9 mouse cellular contexts compared by ENCODE assay signal in the genomic region with DNA sequence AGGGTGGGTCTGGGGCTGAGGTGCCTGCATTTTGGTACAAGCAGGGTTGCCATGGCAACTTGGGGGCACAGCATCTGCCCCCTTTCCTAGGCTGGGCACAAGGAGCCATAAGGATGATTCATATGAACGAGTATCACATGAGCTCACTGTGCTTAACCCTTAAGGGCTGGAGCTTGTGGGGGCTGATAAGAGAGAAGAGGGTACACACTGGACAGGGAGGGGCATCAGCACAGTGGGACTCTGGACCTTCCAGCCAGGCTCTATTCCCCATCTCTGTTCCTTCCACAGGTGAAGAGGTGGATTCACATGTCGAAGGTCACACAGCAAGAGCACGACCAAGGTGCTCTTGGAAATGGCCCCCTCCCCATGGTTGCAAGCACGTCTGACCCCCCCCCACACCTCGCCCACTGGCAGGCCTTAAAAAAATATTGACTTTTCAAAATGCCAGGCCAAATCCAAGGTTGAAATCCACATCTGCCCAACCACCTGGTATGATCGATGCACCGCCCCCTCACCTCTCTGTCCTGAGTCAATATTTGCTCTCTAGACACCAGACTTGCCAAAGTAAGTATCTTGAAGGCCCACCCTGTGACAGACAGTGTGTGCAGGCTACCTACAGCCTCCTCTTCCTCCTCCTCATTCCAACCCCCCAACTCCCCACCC. TPM values are rescaled to one million over a fixed set of nuclear protein-coding genes. Genes with fewer than 3 reads are reported as not detected.
A peak's percentile ranks its signal among the peaks of the same experiment; 100 is the strongest.
DNase-seq lines count a peak whose midpoint lies in the region; ATAC-seq and TF ChIP-seq lines count a peak whose summit lies in the region.
"Had no signal": no experiment of that assay in that cellular context is flagged by ENCODE, and none has a peak within 500 bp of the region (broad histone marks: within the 10 kb centered on the region; RNA-seq: fewer than 3 reads in every experiment).

No protein-coding gene starts in this region.

- H3K27me3 ChIP-seq in heart, embryonic 11.5 days (ENCODE audit: control insufficient read depth, insufficient read depth, low read length) = no peaks in the 10 kb centered on the region
- no peaks in the 10 kb centered on the region for H3K27me3 ChIP-seq in ES-Bruce4 (ENCODE audit: control insufficient read depth, insufficient read depth, low read length, poor library complexity, severe bottlenecking)
- H3K27me3 ChIP-seq in forebrain, embryonic 16.5 days (replicated peaks; ENCODE audit: control insufficient read depth, insufficient read depth, low read length) = 0 out of 2 replicates have a peak, but pooled peaks cover 2% of the 10 kb centered on the region
- peaks cover 13% of the 10 kb centered on the region for H3K27me3 ChIP-seq in liver, embryonic 16.5 days (ENCODE audit: control insufficient read depth, insufficient read depth, low read depth, low read length)

- peak overlapping the region; percentile 97; the same call in 1 of the 2 replicates for H3K27ac ChIP-seq in heart, embryonic 11.5 days (ENCODE audit: low read depth, low read length)
- no peak overlapping the region for H3K27ac ChIP-seq in ES-Bruce4 (ENCODE audit: insufficient read depth, low read length)
- H3K27ac ChIP-seq in forebrain, embryonic 16.5 days (ENCODE audit: low read length) = no peak overlapping the region
- peak overlapping the region; percentile 81 for H3K27ac ChIP-seq in liver, embryonic 16.5 days (ENCODE audit: low read length)

- H3K36me3 ChIP-seq in heart, embryonic 11.5 days (ENCODE audit: control insufficient read depth, insufficient read depth, low read length) = no peaks in the 10 kb centered on the region
- no peaks in the 10 kb centered on the region for H3K36me3 ChIP-seq in ES-Bruce4 (ENCODE audit: control insufficient read depth, insufficient read depth, low read length, poor library complexity, severe bottlenecking)
- no peaks in the 10 kb centered on the region for H3K36me3 ChIP-seq in forebrain, embryonic 16.5 days (ENCODE audit: control insufficient read depth, insufficient read depth)
- H3K36me3 ChIP-seq in liver, embryonic 16.5 days (ENCODE audit: control insufficient read depth, insufficient read depth) = no peaks in the 10 kb centered on the region

- WGBS in heart, embryonic 11.5 days (ENCODE audit: insufficient replicate concordance) = 52% methylated on average over 7 of the region's 7 CpGs
- WGBS in forebrain, embryonic 16.5 days = 63% methylated on average over 7 of the region's 7 CpGs
- 51% methylated on average over 7 of the region's 7 CpGs for WGBS in liver, embryonic 16.5 days (ENCODE audit: insufficient replicate concordance)

- H3K4me3 ChIP-seq in heart, embryonic 11.5 days (ENCODE audit: low read depth, low read length) = peak overlapping the region; percentile 61
- H3K4me3 ChIP-seq in ES-Bruce4 (ENCODE audit: low read depth, low read length) = peak overlapping the region; percentile 51; the same call in 1 of the 2 replicates
- H3K4me3 ChIP-seq in forebrain, embryonic 16.5 days (replicated peaks; ENCODE audit: low read length) = peak overlapping the region; percentile 58
- peak overlapping the region; percentile 61 for H3K4me3 ChIP-seq in liver, embryonic 16.5 days (ENCODE audit: low read depth, low read length)

- no peaks in the 10 kb centered on the region for H3K9me3 ChIP-seq in heart, embryonic 11.5 days (replicated peaks; ENCODE audit: control insufficient read depth, low read length)
- H3K9me3 ChIP-seq in ES-Bruce4 (replicated peaks; ENCODE audit: control insufficient read depth, insufficient read depth, low read length, poor library complexity, severe bottlenecking) = no peaks in the 10 kb centered on the region
- peaks cover 4% of the 10 kb centered on the region; the same call in 1 of the 2 replicates for H3K9me3 ChIP-seq in forebrain, embryonic 16.5 days (ENCODE audit: control insufficient read depth, low read length)
- peaks cover 2% of the 10 kb centered on the region; the same call in 1 of the 2 replicates for H3K9me3 ChIP-seq in liver, embryonic 16.5 days (replicated peaks; ENCODE audit: control insufficient read depth, low read length)

- ATAC-seq in heart, embryonic 11.5 days (replicated peaks; ENCODE audit: insufficient number of reproducible peaks, low FRiP score, low TSS enrichment) = no peak
- no peak; the same call in none of the 2 replicates for ATAC-seq in forebrain, embryonic 16.5 days
- ATAC-seq in liver, embryonic 16.5 days (ENCODE audit: low read depth) = peak; percentile 65

- TF ChIP-seq POLR2A in ES-Bruce4 (IDR thresholded peaks at IDR 0.05; ENCODE audit: insufficient read depth, low read length) = no peak

- peaks cover 48% of the 10 kb centered on the region for H3K4me1 ChIP-seq in heart, embryonic 11.5 days (ENCODE audit: control insufficient read depth, insufficient read depth, low read length)
- H3K4me1 ChIP-seq in ES-Bruce4 (ENCODE audit: control insufficient read depth, insufficient read depth, low read length) = no peaks in the 10 kb centered on the region
- H3K4me1 ChIP-seq in forebrain, embryonic 16.5 days (replicated peaks; ENCODE audit: control insufficient read depth, insufficient read depth, low read length) = peaks cover 26% of the 10 kb centered on the region
- H3K4me1 ChIP-seq in liver, embryonic 16.5 days (ENCODE audit: control insufficient read depth, low read depth, low read length) = peaks cover 22% of the 10 kb centered on the region

- H3K4me2 ChIP-seq in heart, embryonic 11.5 days = peak overlapping the region; percentile 85
- peak overlapping the region; percentile 95 for H3K4me2 ChIP-seq in forebrain, embryonic 16.5 days (ENCODE audit: low read length)
- peak overlapping the region; percentile 68 for H3K4me2 ChIP-seq in liver, embryonic 16.5 days (ENCODE audit: low read depth, low read length)

- no peak for TF ChIP-seq EP300 in ES-Bruce4 (IDR thresholded peaks at IDR 0.05; ENCODE audit: insufficient read depth, low read depth, low read length)

- TF ChIP-seq CTCF in ES-Bruce4 (IDR thresholded peaks at IDR 0.05; ENCODE audit: low read depth, low read length) = no peak

- DNase-seq in heart, postnatal 4 days = no peak
- DNase-seq in ovary, postnatal 36 days (ENCODE audit: low spot score) = no peak
- no peak for DNase-seq in urinary bladder, adult 2 months (ENCODE audit: low spot score)
- no peak for DNase-seq in layer of hippocampus, postnatal 36 days

- peak overlapping the region; percentile 82; the same call in 1 of the 2 replicates for H3K9ac ChIP-seq in heart, embryonic 11.5 days (ENCODE audit: low read depth, low read length)
- H3K9ac ChIP-seq in ES-Bruce4 (ENCODE audit: low read depth, poor library complexity, severe bottlenecking) = no peak overlapping the region
- H3K9ac ChIP-seq in forebrain, embryonic 16.5 days (replicated peaks; ENCODE audit: low read depth, low read length) = peak overlapping the region; percentile 71
- peak overlapping the region; percentile 61 for H3K9ac ChIP-seq in liver, embryonic 16.5 days (ENCODE audit: low read depth, low read length)

RNA-seq across cellular contexts. Expression of gene Crybb3, which starts 57.8 kb away (rescaled TPM):
- polyA plus RNA-seq in heart, embryonic 11.5 days (2014; fragmentation: Nextera tagmentation; extraction: Ambion mirVana) = 0.56 and 0.77 TPM in 2 replicates
- total RNA-seq in heart, postnatal 4 days (2021) = 1 to 10 TPM; 1.4 to 1.7 TPM
- 1.0 TPM in 1 of 2 replicates, not detected in the other for polyA plus RNA-seq in ES-Bruce4 (2011; ENCODE audit: insufficient read depth, insufficient read length, low read depth, missing spikeins)
- polyA plus RNA-seq in forebrain, embryonic 16.5 days (2015; fragmentation: Nextera tagmentation; extraction: Ambion mirVana) = 0.56 and 0.94 TPM in 2 replicates
- polyA plus RNA-seq in liver, embryonic 16.5 days (2015; fragmentation: Nextera tagmentation; extraction: Ambion mirVana) = not detected in 2 replicates
- 5.4 and 6.1 TPM in 2 replicates for polyA plus RNA-seq in urinary bladder, adult 2 months (2012; rRNA removed)
- 1 to 10 TPM; 1.6 to 3.3 TPM for total RNA-seq in layer of hippocampus, postnatal 36 days (2021)
- polyA plus RNA-seq: CD4-positive, CD25-positive, alpha-beta regulatory T cell, adult 4 months had no signal

Comparison
In these comparisons a context has a peak if more than half of its experiments do, and no peak if none do; other contexts are left out.
1. H3K27ac ChIP-seq: peak in heart, embryonic 11.5 days (single experiment) and liver, embryonic 16.5 days (single experiment); none in ES-Bruce4 (single experiment) and forebrain, embryonic 16.5 days (single experiment).
2. Peak in every context shown above with its lines, with median percentiles within 50 percentile points of each other: H3K4me2 ChIP-seq and H3K4me3 ChIP-seq.